Mouse (Mus musculus): ENCODE data around the gene Ank3. TPM values are rescaled to one million over a fixed set of nuclear protein-coding genes. Genes with fewer than 3 reads are reported as not detected.

Ank3 gene
- total RNA-seq, 2 experiments from 2014 or later: 88.7 to 108 TPM

GRCm38 (mm10) chr10:69918461-69919151 lies 520.0 kb downstream of the Ank3 start:
- DNase-seq (ENCODE audit: low spot score in 2 of 2): no peak

GRCm38 (mm10) chr10:69919152-69919492 lies 520.5 kb downstream of the Ank3 start:
- no peak for DNase-seq (ENCODE audit: low spot score in 2 of 2)

DNA sequence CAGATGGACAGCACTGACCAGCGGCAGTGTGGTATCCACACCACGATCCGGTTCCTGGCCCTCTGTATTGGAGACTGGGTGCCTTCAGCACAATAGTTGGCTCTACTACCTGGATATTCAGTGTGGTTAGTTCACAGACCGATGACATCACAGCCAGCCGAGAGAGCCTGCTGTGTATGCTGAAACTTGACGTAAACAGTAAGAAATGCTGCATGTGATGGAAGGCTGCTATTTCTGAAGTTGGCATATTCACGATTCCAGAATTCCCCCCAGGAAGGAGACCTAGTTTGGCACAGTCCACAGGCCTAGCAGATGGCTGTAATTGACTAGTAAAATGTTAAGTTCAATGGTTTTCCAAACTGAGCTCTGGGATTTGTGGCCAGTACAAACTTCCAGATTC lies 521.2 kb downstream of the Ank3 start:
- DNase-seq (ENCODE audit: low spot score in 2 of 2): no peak

GRCm38 (mm10) chr10:69922076-69922475 lies 523.5 kb downstream of the Ank3 start:
- no peak for DNase-seq (ENCODE audit: low spot score in 2 of 2)

GRCm38 (mm10) chr10:69923801-69924200 lies 525.2 kb downstream of the Ank3 start:
- no peak for DNase-seq (ENCODE audit: low spot score in 2 of 2)

DNA sequence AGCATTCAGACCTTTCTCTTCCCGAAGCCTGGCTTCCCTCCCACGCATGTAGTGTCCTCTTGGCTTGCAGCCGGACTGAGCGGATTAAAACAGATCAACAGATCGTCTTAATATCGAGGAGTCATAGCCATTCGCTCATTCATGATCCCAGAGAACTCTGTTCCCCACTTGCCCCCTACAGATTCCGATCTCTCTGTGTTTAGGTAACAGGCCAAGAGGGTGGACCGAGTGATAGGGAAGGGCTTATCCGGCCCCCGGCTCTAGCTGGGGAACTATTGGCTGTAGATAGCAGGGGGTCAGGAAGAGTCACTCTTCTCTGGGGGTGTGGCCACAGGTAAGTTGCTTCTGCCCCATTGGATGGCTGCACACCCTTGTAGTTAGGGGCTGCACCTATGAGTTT lies 525.7 kb downstream of the Ank3 start:
- DNase-seq (ENCODE audit: low spot score in 2 of 2): no peak

DNA sequence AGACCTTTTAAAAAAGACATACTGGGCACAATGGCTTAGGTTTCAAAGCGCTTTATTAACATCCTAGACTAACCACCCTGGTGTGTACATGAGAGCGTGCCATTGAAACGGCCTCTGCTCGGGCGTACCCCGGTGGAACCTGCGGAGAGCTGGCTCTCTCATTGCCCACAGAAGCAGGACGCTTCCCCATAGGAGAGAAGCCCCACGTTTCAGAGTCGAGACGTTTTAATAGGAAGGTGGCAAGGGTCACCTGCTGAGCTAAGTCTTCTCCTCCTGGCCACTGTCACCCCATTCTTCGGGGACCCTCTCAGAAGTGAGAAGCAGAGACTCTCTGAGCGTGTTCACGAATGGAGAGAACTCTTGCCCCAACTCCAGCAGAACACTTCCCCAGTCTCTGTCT lies 526.3 kb downstream of the Ank3 start:
- DNase-seq (ENCODE audit: low spot score in 2 of 2): no peak

DNA sequence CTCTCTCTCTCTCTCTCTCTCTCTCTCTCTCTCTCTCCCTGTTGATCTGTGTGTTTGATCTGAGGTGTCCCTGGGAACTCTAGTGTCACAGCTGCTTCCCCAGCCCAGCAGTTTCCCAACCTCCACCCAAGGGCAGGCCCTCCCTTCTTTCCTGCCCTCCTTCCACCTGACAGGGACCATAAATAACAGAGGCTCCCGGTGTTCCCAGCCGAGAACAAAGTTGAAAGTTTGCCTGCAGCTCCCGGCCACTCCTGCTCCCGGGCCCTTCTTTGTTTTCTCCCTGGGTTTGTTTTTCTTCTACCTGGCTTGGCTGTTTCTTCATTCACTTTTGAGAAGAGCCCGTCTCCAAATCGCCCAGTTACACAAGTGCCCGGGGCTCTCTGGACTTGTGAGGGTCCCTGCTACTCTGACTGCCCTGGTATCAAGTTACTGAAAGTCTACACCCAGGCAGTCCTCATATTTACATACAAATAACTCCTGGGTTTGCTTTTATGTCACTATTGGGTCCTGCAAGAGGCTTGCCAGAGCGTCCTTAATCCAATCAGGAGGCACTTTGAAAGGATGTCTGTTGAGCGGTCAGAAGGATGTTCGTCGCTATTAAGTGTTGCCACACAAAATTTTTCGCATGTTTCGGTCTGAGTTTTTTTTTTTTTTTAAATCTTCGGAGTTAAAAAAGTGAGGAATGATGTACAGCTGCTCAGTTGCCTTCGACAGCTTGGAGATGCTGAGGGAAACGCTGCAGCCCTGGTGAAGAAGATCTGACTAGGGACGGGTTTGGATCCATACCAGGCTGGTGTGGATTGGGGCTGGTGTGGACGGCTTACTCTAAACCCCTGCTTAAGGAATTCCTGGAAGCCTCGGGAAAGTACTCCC lies 526.9 kb downstream of the Ank3 start:
- no peak for DNase-seq (ENCODE audit: low spot score in 2 of 2)

GRCm38 (mm10) chr10:69926158-69926882 lies 527.7 kb downstream of the Ank3 start:
- DNase-seq (ENCODE audit: low spot score in 2 of 2): no peak

GRCm38 (mm10) chr10:69927012-69927411 lies 528.4 kb downstream of the Ank3 start:
- DNase-seq (ENCODE audit: low spot score in 2 of 2): no peak

GRCm38 (mm10) chr10:69928358-69928757 lies 529.8 kb downstream of the Ank3 start:
- no peak for DNase-seq (ENCODE audit: low spot score in 2 of 2)

DNA sequence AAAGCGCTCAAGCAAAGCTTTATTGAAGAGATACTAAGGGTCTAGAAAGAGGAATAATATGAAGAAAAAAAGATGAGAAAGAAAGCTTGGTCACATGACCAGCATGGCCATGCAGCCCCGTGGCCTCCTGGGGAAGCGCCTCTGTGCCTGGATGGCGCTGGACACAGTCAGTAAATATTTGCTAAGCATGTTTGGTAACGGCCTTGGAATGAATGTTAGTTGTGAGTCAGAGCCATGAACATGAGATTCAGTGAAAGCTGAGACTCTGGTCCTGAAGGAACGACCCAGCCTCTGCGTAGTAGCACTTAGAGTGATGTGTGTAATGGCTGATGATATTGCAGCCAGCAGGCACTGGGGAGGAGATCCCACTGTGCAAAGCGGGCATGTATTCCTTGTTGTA lies 531.9 kb downstream of the Ank3 start:
- DNase-seq (ENCODE audit: low spot score in 2 of 2): no peak

DNA sequence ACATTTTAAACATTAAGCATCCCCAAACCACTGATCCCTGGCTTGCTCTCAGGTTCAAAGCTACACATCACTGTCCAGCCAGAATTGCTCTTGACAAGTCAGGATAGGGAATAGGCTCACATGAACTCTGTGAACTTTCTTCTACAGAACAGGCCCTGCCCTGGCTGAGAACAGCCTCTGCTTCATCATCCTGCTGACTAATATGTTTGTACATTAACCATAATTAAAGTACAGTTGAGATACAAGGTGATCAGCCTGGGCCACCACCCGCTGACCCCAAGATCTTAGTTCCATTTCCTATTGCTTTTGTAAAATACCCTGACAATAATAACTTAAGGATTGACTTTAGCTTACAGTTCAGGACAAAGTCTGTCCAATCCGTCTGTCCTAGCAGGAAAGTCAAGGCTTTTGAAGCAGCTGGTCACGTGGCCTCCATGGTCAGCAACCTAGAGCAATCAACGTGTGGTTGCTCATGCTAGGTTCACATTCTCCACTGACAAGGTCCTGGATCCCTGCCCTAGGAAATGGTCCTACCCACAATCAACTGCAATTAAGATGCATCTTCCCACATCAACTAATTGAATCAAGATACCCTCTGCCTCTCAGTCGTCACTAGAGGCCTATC lies 538.0 kb downstream of the Ank3 start:
- no peak for DNase-seq (ENCODE audit: low spot score in 2 of 2)

DNA sequence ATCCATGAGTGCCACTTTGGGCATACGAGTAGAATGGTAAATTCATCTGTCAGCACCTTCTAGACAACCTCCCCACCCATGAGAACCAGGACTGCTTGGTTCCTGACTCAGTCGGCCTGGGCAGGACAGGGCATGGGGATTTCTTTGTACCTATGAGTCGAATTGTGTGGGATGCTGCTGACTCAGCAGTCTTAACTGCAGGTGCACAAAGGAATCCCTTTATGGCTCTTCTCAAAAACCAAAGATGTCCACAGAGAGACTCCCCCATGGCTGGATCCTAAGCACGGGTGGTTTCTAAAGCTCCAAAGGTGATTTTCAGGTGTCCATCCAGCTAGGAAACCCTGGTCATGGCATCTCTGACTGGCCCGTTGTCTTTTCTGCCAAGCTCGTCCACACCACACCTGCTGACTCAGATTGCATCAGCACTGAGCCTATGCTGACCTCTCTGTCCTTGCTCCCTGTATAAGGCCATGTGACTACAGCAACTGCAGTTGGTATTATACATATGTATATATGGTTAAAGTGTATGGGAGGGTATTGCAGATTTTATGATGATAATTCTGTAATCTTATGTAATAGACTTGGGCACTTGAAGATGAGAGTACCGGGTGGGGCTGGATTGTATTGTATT lies 538.8 kb downstream of the Ank3 start:
- no peak for DNase-seq (ENCODE audit: low spot score in 2 of 2)

DNA sequence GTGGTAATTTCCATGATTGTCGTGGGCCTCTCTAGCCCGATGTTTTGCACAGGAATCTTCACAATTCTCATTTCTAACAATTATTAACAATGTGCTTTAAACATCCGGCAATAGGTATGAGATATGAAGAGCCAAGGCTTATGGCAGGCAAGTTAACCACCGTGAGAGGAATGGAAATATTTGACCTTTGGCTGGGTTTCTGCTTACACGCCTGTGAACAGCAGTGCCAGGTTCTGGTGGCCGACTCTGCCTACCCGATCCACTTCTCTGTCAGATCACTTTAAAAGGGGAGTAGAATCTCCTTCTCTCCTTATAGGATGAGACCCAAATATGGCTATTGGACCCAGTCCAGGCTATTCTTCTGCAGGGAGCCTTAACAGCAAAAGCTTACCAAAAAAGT lies 540.6 kb downstream of the Ank3 start:
- no peak for DNase-seq (ENCODE audit: low spot score in 2 of 2)

DNA sequence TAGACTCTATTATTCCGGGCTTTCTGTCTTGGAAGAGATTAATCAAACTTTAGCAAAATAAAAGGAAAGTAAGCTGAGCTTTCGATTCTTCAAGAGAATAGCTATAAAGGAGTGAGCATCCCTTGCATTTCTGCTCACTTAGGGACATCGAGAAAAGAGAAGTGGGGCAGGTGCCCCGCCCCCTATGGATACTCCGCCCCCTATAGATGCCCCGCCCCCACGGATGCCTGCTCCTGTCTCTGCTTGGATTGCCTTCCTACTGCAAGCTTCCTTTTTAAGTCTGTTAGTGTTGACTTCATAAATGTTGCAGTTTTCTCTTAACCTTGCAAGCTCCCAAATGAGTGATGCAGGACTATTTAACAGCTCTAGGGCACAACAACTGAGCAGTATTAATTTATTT lies 541.4 kb downstream of the Ank3 start:
- no peak for DNase-seq (ENCODE audit: low spot score in 2 of 2)

- no peak for DNase-seq (ENCODE audit: low spot score in 2 of 2)
Measured at GRCm38 (mm10) chr10:69941001-69941400, 542.4 kb downstream of the Ank3 start.

GRCm38 (mm10) chr10:69944845-69945244 lies 546.3 kb downstream of the Ank3 start:
- no peak for DNase-seq (ENCODE audit: low spot score in 2 of 2)

DNA sequence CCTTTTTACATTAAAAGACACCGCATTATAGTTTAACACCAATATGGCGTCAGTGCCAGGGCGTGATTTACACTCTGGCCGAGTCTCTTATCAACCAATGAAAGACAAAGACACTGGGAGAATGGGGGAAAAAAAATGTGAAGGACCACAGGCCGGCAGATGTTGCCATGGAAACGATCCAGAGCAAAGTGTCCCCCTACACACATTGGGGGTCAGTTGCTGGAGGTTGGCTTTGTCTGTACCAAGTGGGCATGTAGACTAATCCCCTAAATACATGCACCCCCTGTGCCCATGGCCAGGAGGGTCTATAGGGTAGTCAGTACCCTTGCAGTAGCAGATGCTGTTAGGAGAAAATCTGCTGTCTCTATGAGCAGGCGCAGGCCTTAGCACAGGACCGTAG lies 547.3 kb downstream of the Ank3 start:
- DNase-seq (ENCODE audit: low spot score in 2 of 2): no peak

- DNase-seq (ENCODE audit: low spot score in 2 of 2): no peak
Measured at GRCm38 (mm10) chr10:69946271-69946670, 547.7 kb downstream of the Ank3 start.

- no peak for DNase-seq (ENCODE audit: low spot score in 2 of 2)
Measured at GRCm38 (mm10) chr10:69947093-69947492, 548.5 kb downstream of the Ank3 start.
